Mouse (Mus musculus) midbrain, embryonic 15.5 days (tissue): ENCODE results near the gene Trappc10. TPM values are rescaled to one million over a fixed set of nuclear protein-coding genes. Genes with fewer than 3 reads are reported as not detected.

Experiments used
- ATAC-seq: fragments of 200-750 bp; cut with Nextera tagmentation; replicated peaks from 2 replicates; pipeline ENCODE4 v1.8.0; 2017; ENCODE audit warnings: moderate TSS enrichment
- H3K27ac ChIP-seq: fragments of 300-500 bp; sonication (generic); 2 replicates; pipeline ENCODE4 v1.5.1; 2015; ENCODE audit warnings: mild to moderate bottlenecking, inconsistent platforms
- H3K27me3 ChIP-seq: fragments of 300-500 bp; sonication (generic); replicated peaks from 2 replicates; pipeline ENCODE4 v1.6.1; 2015; ENCODE audit warnings: inconsistent platforms
- H3K36me3 ChIP-seq: fragments of 300-500 bp; sonication (generic); replicated peaks from 2 replicates; pipeline ENCODE4 v1.6.1; 2015; ENCODE audit warnings: inconsistent platforms
- H3K4me1 ChIP-seq: fragments of 300-500 bp; sonication (generic); 2 replicates; pipeline ENCODE4 v1.6.1; 2015; ENCODE audit warnings: inconsistent platforms
- H3K4me2 ChIP-seq: fragments of 300-500 bp; sonication (generic); 2 replicates; pipeline ENCODE4 v1.6.1; 2015; ENCODE audit warnings: inconsistent platforms, mild to moderate bottlenecking, moderate library complexity
- H3K4me3 ChIP-seq: fragments of 300-500 bp; sonication (generic); 2 replicates; pipeline ENCODE4 v1.5.1; 2015; ENCODE audit warnings: mild to moderate bottlenecking, inconsistent platforms
- H3K9ac ChIP-seq: fragments of 300-500 bp; sonication (generic); 2 replicates; pipeline ENCODE4 v1.6.1; 2015; ENCODE audit warnings: mild to moderate bottlenecking, inconsistent platforms
- H3K9me3 ChIP-seq: fragments of 300-500 bp; sonication (generic); 2 replicates; pipeline ENCODE4 v1.6.1; 2016; ENCODE audit warnings: inconsistent platforms
- WGBS: fragments of 180-500 bp; shearing (Covaris S2); methylation state at CpG from one replicate; pipeline ENCODE4 v1.1.7; 2015; ENCODE audit warnings: mixed read lengths; 5-methylcytosine and 5-hydroxymethylcytosine counted together
- polyA plus RNA-seq: library from polyadenylated mRNA; unstranded; fragments of >200 nt; fragmentation: Nextera tagmentation; extraction: Ambion mirVana; gene quantifications from 2 replicates; pipeline ENCODE4 v1.2.1, GENCODE M21; 2015

The Trappc10 gene
- polyA plus RNA-seq, 1 experiment from 2014 or later, result 29.2 TPM

DNA sequence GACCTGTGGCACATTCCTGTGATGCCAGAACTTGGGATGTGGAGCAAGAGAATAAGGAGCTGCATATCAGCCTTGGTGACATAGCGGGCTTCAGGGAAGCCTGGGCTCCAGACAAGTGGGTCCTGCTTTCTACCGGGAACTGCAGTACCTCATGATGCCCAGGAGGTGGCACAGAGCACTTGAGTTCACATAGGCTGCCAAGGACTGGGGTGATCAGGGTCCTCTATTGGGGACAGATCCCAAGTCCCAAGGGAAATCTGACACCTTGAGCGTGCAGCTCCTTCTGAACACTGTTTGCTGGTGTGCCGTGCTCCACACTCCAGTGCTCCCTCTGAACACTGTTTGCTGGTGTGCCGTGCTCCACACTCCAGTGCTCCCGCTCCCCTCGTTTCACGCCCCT lies 34.8 kb upstream of the Trappc10 start:
- no peaks in the 10 kb centered on the region for H3K9me3 ChIP-seq
- no peak overlapping the region for H3K9ac ChIP-seq
- no peaks in the 10 kb centered on the region for H3K27me3 ChIP-seq
- 40% methylated on average over 8 of the region's 8 CpGs for WGBS
- H3K4me1 ChIP-seq, result no peaks in the 10 kb centered on the region
- H3K4me3 ChIP-seq, result no peak overlapping the region
- H3K4me2 ChIP-seq, result no peak overlapping the region
- H3K27ac ChIP-seq, result no peak overlapping the region
- H3K36me3 ChIP-seq, result peaks cover 29% of the 10 kb centered on the region
- ATAC-seq, result peak; percentile 65

GRCm38 (mm10) chr10:78277835-78278234 lies 33.4 kb upstream of the Trappc10 start:
- Histone ChIP-seq H3K4me1 (no peaks in the 10 kb centered on the region), H3K27ac (no peak overlapping the region), H3K36me3 (peaks cover 33% of the 10 kb centered on the region), H3K9me3 (no peaks in the 10 kb centered on the region), H3K27me3 (no peaks in the 10 kb centered on the region), H3K4me3 (no peak overlapping the region), H3K4me2 (no peak overlapping the region), H3K9ac (no peak overlapping the region)
- no peak for ATAC-seq
- 78% methylated on average over 3 of the region's 3 CpGs for WGBS

DNA sequence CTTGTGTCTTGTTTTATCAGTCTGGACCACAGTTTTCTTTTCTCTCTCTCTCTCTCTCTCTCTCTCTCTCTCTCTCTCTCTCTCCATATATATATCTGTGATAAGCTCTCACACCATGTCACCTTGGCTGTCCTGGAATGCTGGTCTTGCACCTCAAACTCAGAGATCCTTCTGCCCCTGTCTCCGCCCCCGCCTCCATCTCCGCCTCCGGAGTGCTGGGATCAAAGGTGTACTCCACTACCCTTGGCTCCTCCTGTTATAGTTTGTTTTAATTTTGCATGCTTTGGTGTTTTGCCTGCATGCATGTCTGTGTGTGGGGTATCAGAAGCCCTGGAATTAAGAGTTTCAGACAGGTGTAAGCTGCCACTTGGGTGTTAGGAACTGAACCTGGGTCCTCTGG lies 31.8 kb upstream of the Trappc10 start:
- no peaks in the 10 kb centered on the region for H3K9me3 ChIP-seq
- 95% methylated on average over 4 of the region's 4 CpGs for WGBS
- no peak overlapping the region for H3K4me2 ChIP-seq
- no peaks in the 10 kb centered on the region for H3K4me1 ChIP-seq
- peaks cover 34% of the 10 kb centered on the region for H3K36me3 ChIP-seq
- H3K27me3 ChIP-seq, result no peaks in the 10 kb centered on the region
- no peak overlapping the region for H3K27ac ChIP-seq
- ATAC-seq, result no peak
- no peak overlapping the region for H3K4me3 ChIP-seq
- H3K9ac ChIP-seq, result no peak overlapping the region

GRCm38 (mm10) chr10:78272932-78273331 lies 28.5 kb upstream of the Trappc10 start:
- WGBS, result 36% methylated on average over 8 of the region's 9 CpGs
- Histone ChIP-seq H3K27ac (no peak overlapping the region), H3K9me3 (no peaks in the 10 kb centered on the region), H3K4me3 (no peak overlapping the region), H3K27me3 (no peaks in the 10 kb centered on the region), H3K36me3 (peaks cover 28% of the 10 kb centered on the region; the same call in 1 of the 2 replicates), H3K9ac (no peak overlapping the region), H3K4me2 (no peak overlapping the region), H3K4me1 (no peaks in the 10 kb centered on the region)
- no peak for ATAC-seq

GRCm38 (mm10) chr10:78265881-78266280 lies 21.4 kb upstream of the Trappc10 start:
- Histone ChIP-seq H3K27ac (no peak overlapping the region), H3K36me3 (no peaks in the 10 kb centered on the region; the same call in 1 of the 2 replicates), H3K27me3 (no peaks in the 10 kb centered on the region), H3K4me3 (no peak overlapping the region), H3K9ac (no peak overlapping the region), H3K9me3 (no peaks in the 10 kb centered on the region), H3K4me1 (no peaks in the 10 kb centered on the region), H3K4me2 (no peak overlapping the region)
- WGBS, result 73% methylated on average over 3 of the region's 3 CpGs
- no peak for ATAC-seq

DNA sequence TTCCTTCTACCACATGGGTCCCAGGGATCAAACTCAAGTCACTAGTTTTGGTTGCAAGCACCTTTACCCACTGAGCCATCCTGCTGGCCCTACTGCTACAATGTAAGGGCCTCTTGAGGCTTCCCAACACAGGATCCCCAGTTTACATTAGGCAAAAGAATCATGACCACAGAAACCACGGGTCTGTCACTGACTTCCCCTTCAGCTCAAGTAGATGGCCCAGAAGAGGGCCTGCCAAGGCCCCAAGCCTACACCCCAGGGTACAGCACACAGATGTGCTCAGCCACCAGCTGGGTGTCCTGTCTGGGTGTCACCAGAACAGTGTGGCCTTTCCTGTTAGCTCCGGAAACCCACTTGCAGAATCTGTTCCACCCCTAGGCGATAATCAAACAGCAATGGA lies 20.3 kb upstream of the Trappc10 start:
- no peak overlapping the region for H3K4me2 ChIP-seq
- no peak overlapping the region for H3K27ac ChIP-seq
- no peak overlapping the region for H3K9ac ChIP-seq
- H3K4me1 ChIP-seq, result no peaks in the 10 kb centered on the region
- no peak for ATAC-seq
- 77% methylated on average over 3 of the region's 3 CpGs for WGBS
- H3K9me3 ChIP-seq, result no peaks in the 10 kb centered on the region
- H3K36me3 ChIP-seq, result no peaks in the 10 kb centered on the region
- no peaks in the 10 kb centered on the region for H3K27me3 ChIP-seq
- H3K4me3 ChIP-seq, result no peak overlapping the region

DNA sequence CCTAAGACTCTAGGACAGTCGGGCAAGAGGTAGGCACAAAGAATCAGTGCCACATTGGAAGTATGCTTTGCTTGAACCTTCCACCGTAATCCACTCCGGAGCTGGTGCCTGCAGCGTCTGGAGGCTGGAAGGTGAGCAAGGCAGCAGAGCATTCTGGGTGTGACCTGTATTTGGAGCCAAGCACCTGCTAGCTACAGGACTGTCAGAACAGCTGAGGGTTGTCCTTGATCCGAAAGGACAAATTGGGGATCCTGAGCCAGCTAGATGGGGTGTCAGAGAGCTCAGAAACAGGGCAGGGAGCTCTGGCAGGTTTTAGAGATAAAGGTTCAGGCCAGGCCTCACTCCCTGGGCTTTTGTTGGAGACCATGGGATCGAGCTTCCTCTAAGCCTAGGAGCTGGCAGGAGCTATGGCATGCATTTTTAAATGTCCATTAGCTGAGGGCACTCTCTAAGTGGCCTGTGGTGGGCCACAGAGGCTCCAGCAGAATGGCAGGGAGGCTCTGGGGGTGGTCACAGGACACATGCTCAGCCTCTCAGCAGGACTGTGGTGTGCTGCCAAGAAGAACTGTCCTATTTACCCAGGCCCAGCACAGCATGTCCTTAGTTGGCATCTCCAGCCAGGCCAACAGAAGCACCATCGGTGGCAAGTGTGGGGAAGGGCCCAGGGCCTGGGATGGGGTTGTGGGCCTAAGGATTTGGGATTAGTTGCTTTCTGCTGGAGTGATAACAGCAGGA lies 16.6 kb upstream of the Trappc10 start:
- Histone ChIP-seq H3K27ac (no peak overlapping the region), H3K36me3 (no peaks in the 10 kb centered on the region), H3K4me2 (no peak overlapping the region), H3K27me3 (no peaks in the 10 kb centered on the region), H3K9me3 (no peaks in the 10 kb centered on the region), H3K4me3 (no peak overlapping the region), H3K9ac (no peak overlapping the region), H3K4me1 (no peaks in the 10 kb centered on the region)
- 76% methylated on average over 7 of the region's 7 CpGs for WGBS
- ATAC-seq, result no peak

GRCm38 (mm10) chr10:78260322-78260721 lies 15.9 kb upstream of the Trappc10 start:
- Histone ChIP-seq H3K36me3 (no peaks in the 10 kb centered on the region), H3K4me3 (no peak overlapping the region), H3K4me1 (no peaks in the 10 kb centered on the region), H3K9ac (no peak overlapping the region), H3K9me3 (no peaks in the 10 kb centered on the region), H3K27ac (no peak overlapping the region), H3K4me2 (no peak overlapping the region), H3K27me3 (no peaks in the 10 kb centered on the region)
- ATAC-seq, result no peak
- WGBS, result 32% methylated on average over 5 of the region's 5 CpGs

DNA sequence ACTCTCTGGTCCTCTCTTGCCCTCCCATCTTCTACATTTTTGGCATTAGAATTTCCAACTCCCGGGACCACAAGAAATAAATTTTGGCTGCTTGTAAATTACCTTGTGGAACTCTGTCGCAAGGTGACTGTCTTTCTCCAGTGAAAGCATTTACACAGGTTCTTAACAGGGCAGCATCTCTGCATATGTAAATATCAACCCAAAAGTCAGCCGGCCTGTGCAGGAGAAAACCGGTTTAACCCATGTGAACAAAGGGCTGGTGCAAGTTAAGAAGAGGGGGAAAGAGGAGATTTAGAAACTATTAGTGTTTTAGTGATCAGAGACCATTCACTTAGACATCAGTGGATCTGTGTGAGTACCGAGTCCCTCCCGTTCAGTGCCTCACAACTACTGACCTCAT lies 15.3 kb upstream of the Trappc10 start:
- Histone ChIP-seq H3K36me3 (no peaks in the 10 kb centered on the region), H3K27me3 (no peaks in the 10 kb centered on the region), H3K9ac (no peak overlapping the region), H3K9me3 (no peaks in the 10 kb centered on the region), H3K27ac (no peak overlapping the region), H3K4me3 (no peak overlapping the region), H3K4me1 (no peaks in the 10 kb centered on the region), H3K4me2 (no peak overlapping the region)
- WGBS, result 51% methylated on average over 6 of the region's 6 CpGs
- no peak for ATAC-seq

GRCm38 (mm10) chr10:78259230-78259629 lies 14.8 kb upstream of the Trappc10 start:
- no peak for ATAC-seq
- Histone ChIP-seq H3K27ac (no peak overlapping the region), H3K27me3 (no peaks in the 10 kb centered on the region)

GRCm38 (mm10) chr10:78258142-78258675 lies 13.8 kb upstream of the Trappc10 start:
- no peak overlapping the region for H3K4me2 ChIP-seq
- H3K36me3 ChIP-seq, result no peaks in the 10 kb centered on the region
- H3K27me3 ChIP-seq, result no peaks in the 10 kb centered on the region
- no peak for ATAC-seq
- 83% methylated on average over 6 of the region's 6 CpGs for WGBS
- H3K27ac ChIP-seq, result no peak overlapping the region
- no peak overlapping the region for H3K9ac ChIP-seq
- H3K4me1 ChIP-seq, result no peaks in the 10 kb centered on the region
- no peak overlapping the region for H3K4me3 ChIP-seq
- H3K9me3 ChIP-seq, result no peaks in the 10 kb centered on the region

More at GRCm38 (mm10) chr10:78259230-78259629, 14.8 kb upstream of the Trappc10 start:
- H3K4me2 ChIP-seq, result no peak overlapping the region
- H3K4me1 ChIP-seq, result no peaks in the 10 kb centered on the region
- H3K4me3 ChIP-seq, result no peak overlapping the region
- H3K9me3 ChIP-seq, result no peaks in the 10 kb centered on the region
- no peaks in the 10 kb centered on the region for H3K36me3 ChIP-seq
- 81% methylated on average over 5 of the region's 5 CpGs for WGBS
- H3K9ac ChIP-seq, result no peak overlapping the region

DNA sequence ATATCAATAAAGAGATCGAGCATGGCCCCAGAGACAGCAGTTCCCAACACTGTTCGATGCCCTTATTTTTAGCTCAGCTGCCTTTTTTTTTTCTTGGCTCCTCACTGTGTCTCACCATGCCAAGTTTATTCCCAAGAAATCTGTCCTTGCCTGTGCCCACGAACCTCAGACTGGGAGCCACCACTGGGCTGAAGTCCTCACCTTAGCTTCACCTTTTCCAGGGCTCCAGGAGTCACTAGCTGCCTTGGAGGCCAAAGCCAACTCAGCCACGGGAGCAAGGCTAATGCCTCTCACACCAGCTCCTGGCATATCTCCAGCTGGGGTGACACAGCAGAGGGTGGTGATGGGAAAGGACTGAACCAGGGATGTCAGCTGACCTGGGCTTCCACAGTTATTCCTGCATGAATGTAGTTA lies 11.2 kb upstream of the Trappc10 start:
- no peaks in the 10 kb centered on the region for H3K36me3 ChIP-seq
- ATAC-seq, result no peak
- H3K27ac ChIP-seq, result no peak overlapping the region
- no peak overlapping the region for H3K4me2 ChIP-seq
- H3K9me3 ChIP-seq, result no peaks in the 10 kb centered on the region
- no peaks in the 10 kb centered on the region for H3K4me1 ChIP-seq
- H3K9ac ChIP-seq, result no peak overlapping the region
- 68% methylated on average over 4 of the region's 4 CpGs for WGBS
- no peak overlapping the region for H3K4me3 ChIP-seq
- no peaks in the 10 kb centered on the region for H3K27me3 ChIP-seq

DNA sequence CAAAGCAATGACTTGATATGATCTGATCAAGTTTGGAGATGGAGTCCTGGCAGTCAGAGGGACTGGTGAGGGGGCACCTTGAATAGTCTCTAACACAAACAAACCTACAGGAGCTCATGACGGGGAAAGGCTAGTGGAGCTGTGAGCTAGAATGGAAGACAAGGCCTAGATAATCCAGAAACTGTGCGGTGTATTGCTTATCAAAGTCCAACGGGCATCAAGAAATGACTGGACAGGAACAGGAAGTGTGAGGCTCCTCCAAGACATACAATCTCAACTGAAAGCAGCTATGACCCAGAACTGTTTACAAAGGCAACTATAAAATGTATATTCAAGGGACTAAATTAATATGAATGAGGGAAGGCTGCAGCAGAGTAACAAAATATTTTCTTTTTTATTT lies 2.8 kb upstream of the Trappc10 start:
- Histone ChIP-seq H3K9ac (no peak overlapping the region), H3K4me3 (no peak overlapping the region), H3K4me2 (no peak overlapping the region), H3K27ac (no peak overlapping the region), H3K9me3 (no peaks in the 10 kb centered on the region), H3K4me1 (peaks cover 22% of the 10 kb centered on the region), H3K27me3 (no peaks in the 10 kb centered on the region), H3K36me3 (no peaks in the 10 kb centered on the region)
- no peak for ATAC-seq
- WGBS, result 92% methylated on average over 3 of the region's 3 CpGs
